Mouse (Mus musculus) erythroblast, embryonic 14.5 days (primary cell): ENCODE data around the gene Aoah. TPM values are rescaled to one million over a fixed set of nuclear protein-coding genes. Genes with fewer than 3 reads are reported as not detected.

Source experiments
- H3K27me3 ChIP-seq: 2 replicates; pipeline ENCODE4 v1.6.1; 2012; ENCODE audit warnings: inconsistent platforms; ENCODE audit not compliant: control insufficient read depth
- H3K36me3 ChIP-seq: 2 replicates; pipeline ENCODE4 v1.6.1; 2012; ENCODE audit warnings: mild to moderate bottlenecking, inconsistent platforms; ENCODE audit not compliant: control insufficient read depth
- H3K4me1 ChIP-seq: 2 replicates; pipeline ENCODE4 v1.6.1; 2012; ENCODE audit warnings: inconsistent platforms; ENCODE audit not compliant: control insufficient read depth
- H3K4me3 ChIP-seq: replicated peaks from 2 replicates; pipeline ENCODE3; 2012; ENCODE audit warnings: moderate library complexity, mild to moderate bottlenecking, inconsistent platforms
- H3K9me3 ChIP-seq: 2 replicates; pipeline ENCODE4 v1.6.1; 2012; ENCODE audit warnings: low read length, inconsistent platforms, mixed read lengths; ENCODE audit not compliant: control insufficient read depth
- GATA1 ChIP-seq: IDR thresholded peaks from 2 replicates; pipeline ENCODE4 v1.6.1; 2012; ENCODE audit warnings: low read length, inconsistent platforms, mixed read lengths
- TAL1 ChIP-seq: IDR thresholded peaks from 3 replicates; pipeline ENCODE4 v1.6.1; 2012; ENCODE audit warnings: low read length, inconsistent platforms, mixed read lengths
- polyA plus RNA-seq: library from polyadenylated mRNA; stranded (reverse); fragments of >175 nt; gene quantifications from 2 replicates; pipeline ENCODE4 v1.2.3, GENCODE M21; 2012

The Aoah gene
- polyA plus RNA-seq, 1 experiment = not detected

DNA sequence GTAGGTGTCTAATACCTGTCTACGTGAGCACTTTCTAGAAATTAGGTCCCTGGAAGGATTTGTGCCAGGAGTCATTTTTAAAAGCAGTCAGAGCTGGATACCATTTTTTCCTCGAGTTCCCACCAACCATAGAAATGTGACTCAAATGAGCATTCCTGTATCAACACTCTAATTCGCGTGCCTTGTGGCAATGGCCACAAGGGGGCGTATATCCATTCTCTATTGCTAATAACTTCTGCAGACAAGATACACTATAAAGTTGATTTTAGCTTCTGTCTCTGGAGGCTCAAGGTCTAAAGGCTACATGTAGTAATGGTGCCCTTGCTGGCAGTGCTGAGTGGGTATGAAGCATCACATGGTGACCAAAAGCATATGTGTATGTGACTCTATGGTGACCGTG, 146.5 kb downstream of the Aoah start:
- no peaks in the 10 kb centered on the region for H3K4me1 ChIP-seq
- no peak for TF ChIP-seq TAL1
- TF ChIP-seq GATA1 = no peak
- no peaks in the 10 kb centered on the region for H3K27me3 ChIP-seq
- H3K36me3 ChIP-seq = no peaks in the 10 kb centered on the region
- H3K4me3 ChIP-seq = no peak overlapping the region
- no peaks in the 10 kb centered on the region for H3K9me3 ChIP-seq

DNA sequence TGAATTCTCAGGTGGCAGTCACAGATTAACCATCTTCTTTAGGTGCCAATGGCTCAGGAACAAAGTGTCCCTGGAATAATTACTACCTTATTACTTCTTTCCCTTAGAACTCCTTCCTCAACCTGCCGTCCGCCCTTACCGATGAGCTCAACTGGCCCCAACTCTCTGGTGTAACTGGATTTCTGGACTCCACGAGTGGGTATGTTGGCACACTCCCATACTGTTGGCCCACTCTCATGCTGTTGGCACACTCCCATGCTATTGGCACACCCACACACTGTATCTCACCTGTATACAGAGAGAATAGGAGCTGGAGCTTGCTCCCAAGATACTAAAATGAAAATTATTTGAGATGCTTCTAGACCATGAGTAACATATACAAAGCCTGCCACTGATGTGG, 147.8 kb downstream of the Aoah start:
- no peaks in the 10 kb centered on the region for H3K9me3 ChIP-seq
- no peak for TF ChIP-seq GATA1
- no peak for TF ChIP-seq TAL1
- no peaks in the 10 kb centered on the region for H3K27me3 ChIP-seq
- H3K36me3 ChIP-seq = no peaks in the 10 kb centered on the region
- H3K4me3 ChIP-seq = no peak overlapping the region
- H3K4me1 ChIP-seq = no peaks in the 10 kb centered on the region

DNA sequence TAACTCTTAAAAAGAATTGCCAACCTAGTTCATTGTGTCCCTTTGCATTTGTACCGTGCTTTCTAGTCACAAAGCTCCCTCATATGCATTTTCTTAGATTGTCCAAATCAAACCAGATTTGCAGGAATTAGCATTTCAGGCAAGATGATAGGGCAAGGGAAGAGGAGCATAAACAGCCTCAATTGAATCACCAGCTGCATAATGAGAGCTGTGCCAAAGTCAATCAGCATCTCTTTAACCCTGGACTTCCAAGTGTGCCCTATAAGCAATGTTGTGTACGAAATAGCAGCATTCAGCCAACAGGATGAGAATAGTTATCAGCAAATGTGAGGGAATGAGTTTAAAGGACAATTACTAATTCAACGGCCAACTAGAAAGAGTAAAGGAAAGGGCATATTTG, 169.2 kb downstream of the Aoah start:
- Histone ChIP-seq H3K27me3 (no peaks in the 10 kb centered on the region), H3K9me3 (no peaks in the 10 kb centered on the region), H3K4me1 (no peaks in the 10 kb centered on the region), H3K36me3 (no peaks in the 10 kb centered on the region), H3K4me3 (no peak overlapping the region)
- no peak for TF ChIP-seq GATA1
- TF ChIP-seq TAL1 = no peak

DNA sequence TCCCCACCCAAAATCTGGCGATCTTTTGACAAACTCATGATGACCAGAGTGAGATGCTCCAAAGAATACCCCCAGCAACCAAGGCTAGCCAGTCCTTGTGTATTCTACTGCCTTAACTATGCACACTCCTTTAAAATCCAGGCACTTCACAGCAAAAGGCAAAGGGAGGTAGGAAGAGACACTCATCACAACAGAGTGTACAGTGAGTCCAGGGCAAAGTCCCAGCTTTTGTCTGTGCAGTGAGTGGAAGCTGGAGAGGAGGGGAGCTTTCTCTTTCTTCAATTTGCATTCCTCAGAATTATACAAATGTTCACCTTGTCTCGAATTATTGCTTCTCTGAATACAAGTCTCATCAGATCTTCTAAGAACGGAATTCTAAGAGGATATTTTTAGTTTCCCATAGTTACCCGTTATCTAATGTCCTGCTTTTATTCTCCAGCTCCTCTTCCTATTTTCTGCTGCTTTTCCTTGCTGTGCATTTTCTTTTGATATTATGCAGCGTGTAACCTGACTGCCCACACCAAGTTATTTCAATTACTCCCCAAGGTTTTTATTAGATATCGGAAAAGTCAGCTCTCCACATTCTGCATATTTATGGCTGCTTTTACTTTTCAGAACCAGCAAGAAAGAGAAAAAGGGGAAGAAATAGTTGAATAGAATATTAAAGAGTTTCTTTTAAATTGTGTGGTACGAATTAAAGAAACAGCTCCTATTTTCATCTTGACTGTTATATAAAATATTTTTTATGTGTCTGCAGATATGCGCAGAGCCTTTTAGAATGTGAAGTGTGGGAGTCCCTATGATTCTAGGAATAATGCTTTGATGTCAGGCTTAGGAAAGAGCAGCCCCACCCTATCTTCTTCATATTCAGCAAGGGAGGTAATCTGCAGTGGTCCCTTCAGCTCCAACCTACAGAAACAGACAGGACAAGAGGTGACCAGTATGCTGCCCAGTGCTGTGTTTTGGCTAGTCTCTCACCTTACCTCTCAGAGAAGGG, 187.6 kb downstream of the Aoah start:
- H3K4me1 ChIP-seq = no peaks in the 10 kb centered on the region
- TF ChIP-seq TAL1 (no peak), GATA1 (no peak)

DNA sequence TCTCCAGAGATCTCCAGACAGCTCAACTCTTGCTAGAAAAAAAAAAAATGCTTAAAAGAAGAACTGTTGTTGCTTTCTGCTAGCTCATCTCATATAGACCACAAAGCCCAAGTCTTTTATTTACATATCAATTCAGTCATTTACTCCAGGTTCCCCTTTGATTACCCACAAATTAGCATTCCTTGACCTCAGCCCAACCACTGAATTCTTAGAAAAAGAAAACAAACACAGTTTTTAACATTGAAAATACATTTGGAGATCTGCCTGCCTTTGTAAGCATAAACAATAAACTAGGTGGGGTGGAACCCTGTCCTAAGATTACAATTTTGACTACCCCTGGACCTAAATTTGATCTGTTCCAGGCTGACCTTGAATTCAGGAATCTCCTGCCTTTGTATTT, 191.6 kb downstream of the Aoah start:
- Histone ChIP-seq H3K36me3 (no peaks in the 10 kb centered on the region), H3K27me3 (no peaks in the 10 kb centered on the region)
- TF ChIP-seq GATA1 = no peak
- no peak for TF ChIP-seq TAL1

More for the DNA sequence above, 187.6 kb downstream of the Aoah start:
- Histone ChIP-seq H3K36me3 (no peaks in the 10 kb centered on the region), H3K9me3 (no peaks in the 10 kb centered on the region), H3K27me3 (no peaks in the 10 kb centered on the region), H3K4me3 (no peak overlapping the region)

DNA sequence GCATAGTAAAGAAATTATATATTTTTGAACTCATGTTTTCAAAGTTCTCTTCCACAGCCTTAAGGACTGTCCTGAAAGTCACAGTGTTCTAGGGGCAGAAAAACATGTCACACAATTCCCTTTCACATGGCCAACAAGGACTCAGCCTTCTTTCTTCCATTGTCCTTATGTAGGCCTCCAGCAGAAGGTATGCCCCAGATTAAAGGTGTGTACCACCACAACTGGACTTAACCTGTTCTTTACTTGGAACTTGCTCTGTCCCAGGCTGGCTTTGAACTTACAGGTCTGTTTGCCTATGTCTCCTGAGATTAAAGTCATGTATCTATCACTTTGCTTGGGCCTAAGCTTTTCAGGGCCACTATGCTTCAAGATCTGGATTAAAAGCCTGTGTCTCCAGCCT, 192.0 kb downstream of the Aoah start:
- Histone ChIP-seq H3K4me1 (no peaks in the 10 kb centered on the region), H3K27me3 (no peaks in the 10 kb centered on the region), H3K4me3 (no peak overlapping the region), H3K9me3 (no peaks in the 10 kb centered on the region), H3K36me3 (no peaks in the 10 kb centered on the region)
- TF ChIP-seq TAL1 (no peak), GATA1 (no peak)

More for the DNA sequence above, 191.6 kb downstream of the Aoah start:
- no peaks in the 10 kb centered on the region for H3K9me3 ChIP-seq
- no peak overlapping the region for H3K4me3 ChIP-seq
- no peaks in the 10 kb centered on the region for H3K4me1 ChIP-seq

DNA sequence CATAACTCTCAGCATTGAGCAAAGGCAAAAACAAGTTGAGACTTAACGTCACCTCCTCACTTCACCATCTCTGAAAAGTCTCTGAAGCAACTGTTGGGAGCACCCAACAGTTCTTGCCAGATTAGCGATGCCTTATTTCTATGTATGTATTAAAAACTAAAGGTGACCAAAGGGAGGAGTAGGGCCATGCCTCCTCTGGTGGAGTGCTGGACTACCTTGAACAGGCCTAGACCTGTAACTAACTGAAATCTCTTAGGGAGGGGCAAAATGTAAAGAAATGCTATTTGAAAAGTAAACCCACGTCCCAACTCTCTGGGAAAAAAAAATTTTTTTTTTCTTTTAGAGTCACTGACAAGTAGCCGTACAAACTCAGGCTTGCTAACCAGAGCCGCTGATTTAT, 211.3 kb downstream of the Aoah start:
- TF ChIP-seq TAL1 (no peak), GATA1 (no peak)
- H3K4me3 ChIP-seq = no peak overlapping the region
- no peaks in the 10 kb centered on the region for H3K9me3 ChIP-seq
- H3K27me3 ChIP-seq = no peaks in the 10 kb centered on the region
- no peaks in the 10 kb centered on the region for H3K4me1 ChIP-seq
- H3K36me3 ChIP-seq = no peaks in the 10 kb centered on the region

DNA sequence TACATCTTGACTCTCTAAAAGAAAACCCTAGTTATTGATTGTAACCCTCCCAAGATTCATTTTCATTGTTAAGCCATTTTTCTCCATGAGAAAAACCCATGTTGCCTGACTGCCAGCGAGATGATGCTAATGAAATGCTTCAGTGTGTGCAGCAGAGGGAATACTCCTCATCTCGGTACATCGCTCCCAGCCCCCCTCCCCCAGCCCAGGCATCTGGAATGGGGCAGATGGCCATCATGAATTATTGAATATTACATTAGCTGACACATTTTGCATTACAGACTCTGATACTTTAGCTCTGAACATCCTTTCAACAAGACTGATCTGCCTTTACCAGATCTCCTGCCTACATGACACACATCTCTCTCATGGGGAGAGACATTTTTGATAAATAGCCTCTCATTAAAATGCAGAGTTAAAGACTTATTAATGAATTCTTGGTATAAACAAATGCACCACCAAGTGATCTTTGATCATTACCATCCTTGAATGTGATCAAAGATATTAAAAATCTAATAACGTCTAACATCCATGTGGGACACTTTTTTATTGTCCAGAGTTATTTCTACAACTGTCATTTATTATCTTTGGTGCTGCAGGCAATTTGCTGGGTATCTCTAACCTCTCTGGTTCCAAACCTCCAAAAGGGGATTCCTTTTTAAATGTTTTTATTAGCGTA, 211.9 kb downstream of the Aoah start:
- no peak for TF ChIP-seq GATA1
- TF ChIP-seq TAL1 = no peak
- H3K36me3 ChIP-seq = no peaks in the 10 kb centered on the region
- no peaks in the 10 kb centered on the region for H3K9me3 ChIP-seq
- no peaks in the 10 kb centered on the region for H3K27me3 ChIP-seq
- H3K4me1 ChIP-seq = no peaks in the 10 kb centered on the region
- no peak overlapping the region for H3K4me3 ChIP-seq

DNA sequence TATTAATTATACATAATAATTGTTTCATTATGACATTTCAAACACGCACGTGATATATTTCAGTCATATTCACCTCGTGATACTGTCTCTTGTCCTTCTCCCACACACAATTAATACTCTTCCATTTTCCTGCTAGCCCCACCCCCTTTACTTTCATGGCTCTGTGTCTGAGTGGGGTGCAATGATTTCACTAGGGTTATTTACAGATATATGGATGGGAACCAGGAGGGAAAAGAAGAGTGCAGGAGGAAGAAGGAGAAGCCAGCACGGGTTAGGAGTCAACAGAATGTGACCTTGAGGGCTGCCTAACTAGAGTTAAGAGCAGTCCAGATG, 212.4 kb downstream of the Aoah start:
- no peaks in the 10 kb centered on the region for H3K4me1 ChIP-seq
- no peaks in the 10 kb centered on the region for H3K27me3 ChIP-seq
- no peak overlapping the region for H3K4me3 ChIP-seq
- H3K36me3 ChIP-seq = no peaks in the 10 kb centered on the region
- H3K9me3 ChIP-seq = no peaks in the 10 kb centered on the region
- no peak for TF ChIP-seq GATA1
